Mouse (Mus musculus): ENCODE measurements at regions not wholly inside any gene's neighbourhood (a gene's known extent, or its start where the extent isn't known, plus 50 kb on each side); places are given as distances from the start of the nearest gene placed in this dataset.

DNA sequence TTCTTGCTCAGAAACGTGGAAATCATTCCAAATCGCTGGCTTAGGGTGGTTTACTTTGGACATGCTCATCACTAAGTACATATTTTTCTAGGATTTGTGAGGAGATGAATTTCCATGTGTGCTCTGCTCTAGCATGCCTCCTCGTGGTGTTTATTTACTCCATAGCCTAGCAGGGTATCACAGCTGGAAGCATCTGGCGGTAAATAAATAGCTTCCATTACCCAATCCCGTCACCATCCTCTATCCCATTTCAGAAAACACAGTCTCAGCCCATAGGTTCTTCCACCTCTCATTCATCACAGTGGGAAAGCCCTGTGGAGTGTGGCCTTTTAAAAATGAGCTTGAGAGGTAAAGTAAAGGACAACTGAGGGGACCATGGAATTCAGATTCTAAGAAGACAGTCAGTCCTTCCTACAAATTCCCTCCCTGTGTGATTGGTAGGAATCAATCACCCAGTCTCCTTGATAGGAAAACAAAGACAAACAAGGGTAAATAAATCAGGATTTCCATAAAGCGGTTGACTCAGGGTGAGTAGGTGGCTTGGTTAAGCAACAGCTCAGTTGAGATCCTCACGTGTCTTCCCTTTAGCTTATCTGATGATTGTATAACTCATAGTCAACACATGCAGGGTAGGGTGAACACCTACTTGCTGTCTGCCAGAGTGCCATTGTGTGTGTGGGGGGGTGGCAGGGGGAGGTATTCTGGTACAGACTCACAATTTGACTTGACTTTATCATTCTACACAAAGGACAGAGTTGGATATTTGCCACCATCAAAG is 156.9 kb upstream of the Gm12728 start:
- no peak for ATAC-seq (ENCODE audit: insufficient number of reproducible peaks, low FRiP score, low TSS enrichment, low read depth)
- Histone ChIP-seq H3K27me3 (no peaks in the 10 kb centered on the region), H3K9ac (no peak overlapping the region), H3K4me1 (peaks cover 6% of the 10 kb centered on the region; the same call in 1 of the 2 replicates), H3K36me3 (no peaks in the 10 kb centered on the region), H3K4me3 (no peak overlapping the region), H3K9me3 (no peaks in the 10 kb centered on the region), H3K27ac (no peak overlapping the region), H3K4me2 (no peak overlapping the region)
- WGBS: 75% methylated on average over 7 of the region's 7 CpGs

DNA sequence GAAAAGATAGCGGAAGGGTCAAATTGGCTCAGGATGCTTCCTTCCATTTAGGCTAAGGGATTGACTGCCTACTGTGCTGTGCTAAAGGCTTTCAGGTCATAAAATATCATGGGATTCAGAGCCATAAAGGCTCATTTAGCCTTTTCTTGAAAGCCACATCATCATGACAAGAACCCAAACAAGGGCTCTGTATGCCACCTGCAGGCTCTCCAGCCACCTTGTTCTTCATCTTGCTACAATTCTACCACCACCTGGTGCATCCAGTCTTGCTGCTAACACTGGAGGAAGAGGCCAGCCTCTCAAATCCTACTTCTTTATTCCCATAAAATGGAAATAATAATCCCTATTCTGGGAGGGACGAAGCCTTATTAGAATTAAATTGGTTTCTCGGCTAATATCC is 155.9 kb upstream of the Gm12728 start:
- H3K9me3 ChIP-seq: no peaks in the 10 kb centered on the region
- no peak for ATAC-seq (ENCODE audit: insufficient number of reproducible peaks, low FRiP score, low TSS enrichment, low read depth)
- 95% methylated on average over 3 of the region's 3 CpGs for WGBS

GRCm38 (mm10) chr4:105640793-105641192 is 148.9 kb upstream of the Gm12728 start:
- H3K4me2 ChIP-seq: no peak overlapping the region
- H3K9me3 ChIP-seq: no peaks in the 10 kb centered on the region
- WGBS: 44% methylated on average over 4 of the region's 4 CpGs
- no peak overlapping the region for H3K4me3 ChIP-seq
- no peak for ATAC-seq (ENCODE audit: insufficient number of reproducible peaks, low FRiP score, low TSS enrichment, low read depth)
- H3K9ac ChIP-seq: no peak overlapping the region
- no peaks in the 10 kb centered on the region for H3K4me1 ChIP-seq
- H3K27ac ChIP-seq: no peak overlapping the region
- H3K36me3 ChIP-seq: no peaks in the 10 kb centered on the region
- H3K27me3 ChIP-seq: no peaks in the 10 kb centered on the region

More for the DNA sequence above, 155.9 kb upstream of the Gm12728 start:
- Histone ChIP-seq H3K4me3 (no peak overlapping the region), H3K36me3 (no peaks in the 10 kb centered on the region), H3K27ac (no peak overlapping the region), H3K27me3 (no peaks in the 10 kb centered on the region), H3K9ac (no peak overlapping the region), H3K4me1 (peaks cover 6% of the 10 kb centered on the region; the same call in 1 of the 2 replicates), H3K4me2 (no peak overlapping the region)

GRCm38 (mm10) chr4:105641582-105641981 is 148.1 kb upstream of the Gm12728 start:
- no peaks in the 10 kb centered on the region for H3K27me3 ChIP-seq
- H3K4me2 ChIP-seq: no peak overlapping the region
- H3K4me1 ChIP-seq: no peaks in the 10 kb centered on the region
- H3K9ac ChIP-seq: no peak overlapping the region
- no peak overlapping the region for H3K27ac ChIP-seq
- no peak overlapping the region for H3K4me3 ChIP-seq
- 88% methylated on average over 4 of the region's 4 CpGs for WGBS
- H3K9me3 ChIP-seq: no peaks in the 10 kb centered on the region
- no peaks in the 10 kb centered on the region for H3K36me3 ChIP-seq
- no peak for ATAC-seq (ENCODE audit: insufficient number of reproducible peaks, low FRiP score, low TSS enrichment, low read depth)

DNA sequence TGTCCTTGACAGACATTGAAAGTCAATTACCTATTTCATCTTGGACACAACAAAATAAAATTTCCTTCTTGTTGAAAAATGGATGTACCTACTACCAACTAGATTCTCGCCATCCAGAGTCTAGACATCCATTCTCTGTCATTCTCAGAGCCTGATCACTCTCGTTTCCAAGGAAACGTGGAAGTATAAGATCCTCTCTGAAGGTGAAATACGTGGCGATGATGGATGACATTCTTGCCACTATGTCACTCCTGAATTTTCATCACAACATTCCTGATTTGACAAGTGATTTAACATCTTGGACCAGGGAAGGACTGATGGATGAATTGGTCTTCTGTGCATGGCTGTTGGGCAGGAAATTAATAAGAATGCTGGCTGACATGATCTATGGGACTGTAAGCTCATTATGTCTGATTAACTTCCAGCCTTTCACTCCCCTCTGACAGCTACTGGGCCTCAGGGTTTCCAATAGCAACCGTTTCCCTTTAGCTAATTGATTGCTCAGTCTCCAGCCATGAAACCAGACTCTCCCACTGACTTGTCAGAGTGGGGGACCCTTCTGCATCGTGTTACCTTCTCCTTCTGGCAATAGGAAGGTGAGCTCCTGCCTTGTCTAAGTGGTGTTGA is 140.7 kb upstream of the Gm12728 start:
- no peak overlapping the region for H3K27ac ChIP-seq
- 44% methylated on average over 7 of the region's 7 CpGs for WGBS

DNA sequence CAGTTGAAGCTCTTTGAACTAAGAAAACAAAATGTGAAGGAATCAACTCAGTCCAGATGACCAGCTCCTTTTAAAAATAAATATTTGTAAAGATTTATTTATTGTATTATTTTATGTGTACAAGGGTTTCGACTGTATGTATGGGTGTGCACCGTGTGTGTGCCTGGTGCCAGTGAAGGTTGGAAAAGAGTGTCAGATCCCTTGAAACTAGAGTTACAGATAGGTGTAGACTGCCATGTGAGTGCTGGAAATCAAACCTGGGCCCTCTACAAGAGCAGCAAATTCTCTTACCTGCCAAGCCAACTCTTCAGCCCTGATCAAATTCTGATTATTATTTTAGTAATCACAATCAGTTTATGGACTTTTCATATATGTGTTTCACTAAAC is 140.2 kb upstream of the Gm12728 start:
- WGBS: 60% methylated on average over 2 of the region's 2 CpGs
- no peaks in the 10 kb centered on the region for H3K4me1 ChIP-seq
- H3K9ac ChIP-seq: no peak overlapping the region
- no peaks in the 10 kb centered on the region for H3K36me3 ChIP-seq
- no peak for ATAC-seq (ENCODE audit: insufficient number of reproducible peaks, low FRiP score, low TSS enrichment, low read depth)
- H3K9me3 ChIP-seq: no peaks in the 10 kb centered on the region
- H3K27ac ChIP-seq: no peak overlapping the region
- no peak overlapping the region for H3K4me3 ChIP-seq
- H3K4me2 ChIP-seq: no peak overlapping the region
- no peaks in the 10 kb centered on the region for H3K27me3 ChIP-seq

More for the DNA sequence above, 140.7 kb upstream of the Gm12728 start:
- Histone ChIP-seq H3K36me3 (no peaks in the 10 kb centered on the region), H3K27me3 (no peaks in the 10 kb centered on the region), H3K9me3 (no peaks in the 10 kb centered on the region), H3K4me1 (no peaks in the 10 kb centered on the region), H3K4me3 (no peak overlapping the region), H3K4me2 (no peak overlapping the region), H3K9ac (no peak overlapping the region)
- ATAC-seq (ENCODE audit: insufficient number of reproducible peaks, low FRiP score, low TSS enrichment, low read depth): no peak

- no peaks in the 10 kb centered on the region for H3K36me3 ChIP-seq
- H3K27ac ChIP-seq: peak overlapping the region; percentile 50; the same call in 1 of the 2 replicates
- 33% methylated on average over 5 of the region's 5 CpGs for WGBS
- H3K4me3 ChIP-seq: no peak overlapping the region
- no peaks in the 10 kb centered on the region for H3K27me3 ChIP-seq
- H3K4me2 ChIP-seq: no peak overlapping the region
- peaks cover 9% of the 10 kb centered on the region; the same call in 1 of the 2 replicates for H3K4me1 ChIP-seq
- peak; percentile 81 for ATAC-seq (ENCODE audit: insufficient number of reproducible peaks, low FRiP score, low TSS enrichment, low read depth)
- H3K9me3 ChIP-seq: no peaks in the 10 kb centered on the region
- H3K9ac ChIP-seq: no peak overlapping the region
Observed at GRCm38 (mm10) chr4:105656071-105656655, 133.5 kb upstream of the Gm12728 start.

DNA sequence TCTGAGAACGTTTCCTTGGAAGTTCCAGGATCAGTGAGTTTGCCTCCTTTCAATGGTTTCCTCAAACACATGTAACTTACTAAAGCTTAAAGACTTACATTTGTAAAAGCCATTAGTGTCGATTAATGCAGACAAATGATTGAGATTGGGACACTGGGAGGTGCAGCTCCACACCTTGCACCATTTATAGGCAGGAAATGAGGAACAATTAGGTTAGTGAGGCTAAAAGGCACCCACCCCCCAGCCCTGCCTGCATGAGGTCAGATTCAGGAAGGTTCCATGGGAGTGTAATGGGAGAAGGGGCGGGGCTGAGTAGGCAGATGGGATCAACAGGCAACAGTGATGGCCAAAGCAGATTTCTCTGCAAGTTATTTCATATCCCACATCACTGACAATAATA is 131.1 kb upstream of the Gm12728 start:
- WGBS: 40% methylated on average over 3 of the region's 3 CpGs
- no peak overlapping the region for H3K9ac ChIP-seq
- ATAC-seq (ENCODE audit: insufficient number of reproducible peaks, low FRiP score, low TSS enrichment, low read depth): no peak
- H3K4me1 ChIP-seq: peaks cover 12% of the 10 kb centered on the region
- H3K9me3 ChIP-seq: no peaks in the 10 kb centered on the region
- no peaks in the 10 kb centered on the region for H3K36me3 ChIP-seq
- no peak overlapping the region for H3K27ac ChIP-seq
- H3K4me3 ChIP-seq: no peak overlapping the region
- no peaks in the 10 kb centered on the region for H3K27me3 ChIP-seq
- no peak overlapping the region for H3K4me2 ChIP-seq

DNA sequence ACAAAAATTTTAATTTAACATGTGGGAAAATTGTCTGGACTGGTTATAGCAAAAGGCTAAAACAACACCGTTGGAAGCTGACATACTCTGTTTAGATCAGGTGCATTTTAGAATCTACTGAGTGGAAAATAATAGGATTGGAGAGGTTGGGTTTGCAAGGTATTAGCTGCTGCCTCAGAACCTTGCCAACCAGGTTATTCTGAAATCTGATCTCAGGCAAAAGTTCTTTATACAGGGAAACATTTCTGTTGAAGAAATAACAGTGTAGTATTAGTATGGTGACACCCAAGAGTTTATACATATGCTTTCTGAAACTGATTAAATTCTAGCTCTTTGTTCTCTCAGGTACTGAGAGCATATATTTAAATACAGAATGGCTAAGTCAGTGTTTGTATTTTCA is 113.0 kb upstream of the Gm12728 start:
- Histone ChIP-seq H3K9me3 (no peaks in the 10 kb centered on the region), H3K36me3 (no peaks in the 10 kb centered on the region), H3K27ac (no peak overlapping the region), H3K4me2 (no peak overlapping the region), H3K9ac (no peak overlapping the region), H3K4me3 (no peak overlapping the region), H3K27me3 (no peaks in the 10 kb centered on the region), H3K4me1 (no peaks in the 10 kb centered on the region)
- 52% methylated on average over 1 of the region's 1 CpGs for WGBS
- ATAC-seq (ENCODE audit: insufficient number of reproducible peaks, low FRiP score, low TSS enrichment, low read depth): no peak

DNA sequence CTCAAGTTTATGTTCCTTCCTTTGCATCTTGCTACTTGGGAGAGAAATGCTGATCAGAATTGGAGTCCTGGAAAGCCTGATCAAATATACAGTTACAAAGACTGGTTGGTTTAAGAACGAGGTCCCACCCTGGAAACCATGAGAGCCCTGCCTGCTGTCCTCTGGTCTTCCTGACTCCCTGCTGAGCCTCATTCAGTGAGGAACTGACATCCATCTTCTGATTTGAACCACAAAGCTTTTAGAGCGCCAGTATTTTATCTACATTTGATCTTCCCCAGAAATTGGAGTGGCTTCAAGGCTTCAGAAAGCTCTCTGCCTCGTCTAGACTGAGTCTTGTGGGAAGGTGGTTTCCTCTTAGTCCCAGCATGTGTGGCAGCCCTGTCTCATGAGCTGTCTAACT is 99.0 kb upstream of the Gm12728 start:
- no peak overlapping the region for H3K4me2 ChIP-seq
- 50% methylated on average over 3 of the region's 3 CpGs for WGBS
- H3K27ac ChIP-seq: no peak overlapping the region
- no peaks in the 10 kb centered on the region for H3K27me3 ChIP-seq
- no peak for ATAC-seq (ENCODE audit: insufficient number of reproducible peaks, low FRiP score, low TSS enrichment, low read depth)
- H3K4me1 ChIP-seq: 0 out of 2 replicates have a peak, but pooled peaks cover 10% of the 10 kb centered on the region
- H3K4me3 ChIP-seq: no peak overlapping the region
- H3K9me3 ChIP-seq: no peaks in the 10 kb centered on the region
- H3K36me3 ChIP-seq: no peaks in the 10 kb centered on the region
- H3K9ac ChIP-seq: no peak overlapping the region

- Histone ChIP-seq H3K4me2 (no peak overlapping the region), H3K27me3 (no peaks in the 10 kb centered on the region), H3K4me1 (0 out of 2 replicates have a peak, but pooled peaks cover 10% of the 10 kb centered on the region), H3K36me3 (no peaks in the 10 kb centered on the region), H3K9ac (no peak overlapping the region), H3K9me3 (no peaks in the 10 kb centered on the region), H3K4me3 (no peak overlapping the region), H3K27ac (no peak overlapping the region)
- 74% methylated on average over 4 of the region's 4 CpGs for WGBS
- no peak for ATAC-seq (ENCODE audit: insufficient number of reproducible peaks, low FRiP score, low TSS enrichment, low read depth)
Observed at GRCm38 (mm10) chr4:105692380-105692779, 97.3 kb upstream of the Gm12728 start.

DNA sequence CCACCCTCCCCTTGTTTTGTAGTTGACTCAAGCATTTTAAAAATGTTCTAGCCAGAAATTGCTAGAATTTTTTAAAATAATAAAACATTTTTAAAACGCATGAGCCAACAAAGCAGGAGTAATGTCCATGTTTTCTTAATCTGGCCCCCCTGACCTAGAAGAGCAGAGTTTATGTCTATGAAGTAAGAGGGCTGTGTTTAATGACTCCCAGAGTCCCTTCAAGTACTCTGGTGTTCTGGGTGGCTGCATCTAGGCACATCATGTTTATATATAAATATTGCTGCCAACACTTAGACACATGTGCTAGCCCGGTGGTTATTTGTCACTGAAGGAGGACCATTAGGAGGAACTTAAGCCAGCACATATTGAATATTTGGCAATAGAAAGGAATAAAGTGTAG is 93.8 kb upstream of the Gm12728 start:
- Histone ChIP-seq H3K36me3 (no peaks in the 10 kb centered on the region), H3K9me3 (no peaks in the 10 kb centered on the region), H3K9ac (no peak overlapping the region), H3K27me3 (no peaks in the 10 kb centered on the region), H3K27ac (no peak overlapping the region), H3K4me2 (no peak overlapping the region), H3K4me3 (no peak overlapping the region), H3K4me1 (no peaks in the 10 kb centered on the region)
- no peak for ATAC-seq (ENCODE audit: insufficient number of reproducible peaks, low FRiP score, low TSS enrichment, low read depth)
- WGBS: 48% methylated on average over 2 of the region's 2 CpGs
